Mouse (Mus musculus): ENCODE measurements around the gene Ncf2. TPM values are rescaled to one million over a fixed set of nuclear protein-coding genes. Genes with fewer than 3 reads are reported as not detected.

Ncf2 gene
- total RNA-seq, 2 experiments from 2014 or later, result 2.4 to 5.0 TPM

GRCm38 (mm10) chr1:152830054-152830453 lies 30.1 kb downstream of the Ncf2 start:
- DNase-seq (ENCODE audit: low spot score in 2 of 2), result no peak

GRCm38 (mm10) chr1:152831003-152831402 lies 31.0 kb downstream of the Ncf2 start:
- peak; percentile 65 to 67 for DNase-seq (ENCODE audit: low spot score in 2 of 2)

- no peak for DNase-seq (ENCODE audit: low spot score in 2 of 2)
Observed at GRCm38 (mm10) chr1:152831619-152832018, 31.6 kb downstream of the Ncf2 start.

- DNase-seq (ENCODE audit: low spot score in 2 of 2), result no peak
Observed at GRCm38 (mm10) chr1:152832316-152832715, 32.3 kb downstream of the Ncf2 start.

GRCm38 (mm10) chr1:152835061-152835460 lies 35.1 kb downstream of the Ncf2 start:
- DNase-seq (ENCODE audit: low spot score in 2 of 2), result no peak

GRCm38 (mm10) chr1:152838026-152838702 lies 38.2 kb downstream of the Ncf2 start:
- DNase-seq (ENCODE audit: low spot score in 2 of 2), result no peak

GRCm38 (mm10) chr1:152838841-152839240 lies 38.8 kb downstream of the Ncf2 start:
- DNase-seq (ENCODE audit: low spot score in 2 of 2), result peak; percentile 62 to 75

GRCm38 (mm10) chr1:152840343-152840742 lies 40.3 kb downstream of the Ncf2 start:
- no peak for DNase-seq (ENCODE audit: low spot score in 2 of 2)

GRCm38 (mm10) chr1:152841057-152841456 lies 41.1 kb downstream of the Ncf2 start:
- DNase-seq (ENCODE audit: low spot score in 2 of 2), result no peak

- DNase-seq (ENCODE audit: low spot score in 2 of 2), result no peak
Observed at GRCm38 (mm10) chr1:152844634-152845033, 44.6 kb downstream of the Ncf2 start.

GRCm38 (mm10) chr1:152845211-152845730 lies 45.3 kb downstream of the Ncf2 start:
- DNase-seq (ENCODE audit: low spot score in 2 of 2), result no peak

GRCm38 (mm10) chr1:152846856-152847255 lies 46.9 kb downstream of the Ncf2 start:
- DNase-seq (ENCODE audit: low spot score in 2 of 2), result no peak

- DNase-seq (ENCODE audit: low spot score in 2 of 2), result no peak
Observed at GRCm38 (mm10) chr1:152869901-152870300, 69.9 kb downstream of the Ncf2 start.

- DNase-seq (ENCODE audit: low spot score in 2 of 2), result no peak
Observed at GRCm38 (mm10) chr1:152871031-152871430, 71.0 kb downstream of the Ncf2 start.

Other genes with a start within 250 kb of the Ncf2 start
- not detected for gene Apobec4, start 49.6 kb upstream of the Ncf2 start, total RNA-seq (2021)
- 100 to 1,000 TPM; 111 to 116 TPM for gene Rgl1, start 33.8 kb upstream of the Ncf2 start, total RNA-seq (2021)
- 10 to 100 TPM; 81.0 to 95.0 TPM for gene Arpc5, start 33.7 kb upstream of the Ncf2 start, total RNA-seq (2021)
- 10 to 100 TPM; 94.9 to 99.6 TPM for gene Smg7, start 102.5 kb downstream of the Ncf2 start, total RNA-seq (2021)
- gene Nmnat2, start 154.8 kb downstream of the Ncf2 start, total RNA-seq (2021), result 100 to 1,000 TPM; 170 to 172 TPM

Measured in left cerebral cortex, adult 18-20 months (tissue).